Mouse (Mus musculus) MEL (cell line): ENCODE data around the gene Mchr1. TPM values are rescaled to one million over a fixed set of nuclear protein-coding genes. Genes with fewer than 3 reads are reported as not detected.

Experiments used
- DNase-seq: peaks from one replicate; pipeline ENCODE4 v3.0.0; 2011; ENCODE audit warnings: low read depth, low spot score
- H3K27ac ChIP-seq: 2 replicates; pipeline ENCODE4 v1.5.1; 2012; ENCODE audit warnings: low read depth, mild to moderate bottlenecking, control low read depth, low read length, moderate library complexity; ENCODE audit not compliant: control insufficient read depth
- H3K27me3 ChIP-seq, 2 experiments: fragments of 150-350 bp in 1 of 2; sonication (generic) in 1 of 2; 2 replicates each; pipeline ENCODE4 v1.6.1; 2012; ENCODE audit warnings: low read length in 2 of 2, mild to moderate bottlenecking in 2 of 2, improper control_type of control experiment in 1 of 2, moderate library complexity in 1 of 2; ENCODE audit not compliant: insufficient read depth in 2 of 2, control insufficient read depth in 1 of 2
- H3K36me3 ChIP-seq, 2 experiments: 2 replicates each; pipeline ENCODE4 v1.6.1; 2012 to 2014; ENCODE audit warnings: low read length in 2 of 2, improper control_type of control experiment in 1 of 2, inconsistent platforms in 1 of 2, mild to moderate bottlenecking in 1 of 2; ENCODE audit not compliant: insufficient read depth in 2 of 2, control insufficient read depth in 1 of 2
- H3K4me1 ChIP-seq, 2 experiments: fragments of 150-350 bp in 1 of 2; sonication (generic) in 1 of 2; 2 replicates each; pipeline ENCODE4 v1.6.1; 2012; ENCODE audit warnings: low read length in 2 of 2, improper control_type of control experiment in 1 of 2, mild to moderate bottlenecking in 1 of 2; ENCODE audit not compliant: insufficient read depth in 2 of 2, control insufficient read depth in 1 of 2
- H3K4me3 ChIP-seq, 2 experiments: fragments of 150-350 bp in 1 of 2; sonication (generic) in 1 of 2; 2 replicates each; pipeline ENCODE4 v1.5.1; 2012; ENCODE audit warnings: low read depth in 2 of 2, low read length in 2 of 2, mild to moderate bottlenecking in 2 of 2, moderate library complexity in 2 of 2, control low read depth in 1 of 2, improper control_type of control experiment in 1 of 2; ENCODE audit not compliant: control insufficient read depth in 1 of 2, insufficient read depth in 1 of 2
- H3K79me2 ChIP-seq: 2 replicates; pipeline ENCODE4 v1.6.1; 2012; ENCODE audit warnings: mild to moderate bottlenecking, low read length, moderate library complexity; ENCODE audit not compliant: control insufficient read depth, poor library complexity, insufficient read depth
- H3K9ac ChIP-seq: 2 replicates; pipeline ENCODE4 v1.6.1; 2012; ENCODE audit warnings: low read depth, mild to moderate bottlenecking, control low read depth, low read length, moderate library complexity; ENCODE audit not compliant: control insufficient read depth, poor library complexity, severe bottlenecking
- H3K9me3 ChIP-seq: fragments of 150-350 bp; sonication (generic); replicated peaks from 2 replicates; pipeline ENCODE4 v1.6.1; 2012; ENCODE audit warnings: mild to moderate bottlenecking, low read length, improper control_type of control experiment, moderate library complexity; ENCODE audit not compliant: insufficient read depth
- CHD2 ChIP-seq: IDR thresholded peaks from 2 replicates; pipeline ENCODE4 v1.6.1; 2011; ENCODE audit warnings: low read length, improper control_type of control experiment
- CTCF ChIP-seq, 3 experiments: IDR thresholded peaks in 2 of 3; conservative IDR thresholded peaks in 1 of 3; 2 replicates each; pipeline ENCODE4 v1.5.1; 2011 to 2012; ENCODE audit warnings: low read length in 3 of 3, low read depth in 2 of 3, mild to moderate bottlenecking in 2 of 3, improper control_type of control experiment in 1 of 3, inconsistent platforms in 1 of 3, mixed read lengths in 1 of 3, moderate library complexity in 1 of 3; ENCODE audit not compliant: control insufficient read depth in 1 of 3, insufficient read depth in 1 of 3, poor library complexity in 1 of 3, severe bottlenecking in 1 of 3
- ETS1 ChIP-seq: IDR thresholded peaks from 2 replicates; pipeline ENCODE4 v1.6.1; 2012; ENCODE audit warnings: low read depth, mild to moderate bottlenecking, inconsistent platforms, low read length, improper control_type of control experiment, moderate library complexity
- MEF2A ChIP-seq: IDR thresholded peaks from 2 replicates; pipeline ENCODE4 v1.6.1; 2014; ENCODE audit warnings: low read depth, mild to moderate bottlenecking, inconsistent platforms, low read length, improper control_type of control experiment; ENCODE audit not compliant: poor library complexity, insufficient replicate concordance, severe bottlenecking; ENCODE audit errors: extremely low read depth
- NRF1 ChIP-seq: IDR thresholded peaks from 2 replicates; pipeline ENCODE4 v1.6.1; 2014; ENCODE audit warnings: low read depth, mild to moderate bottlenecking, inconsistent platforms, low read length, improper control_type of control experiment, moderate library complexity; ENCODE audit not compliant: poor library complexity, insufficient read depth, severe bottlenecking
- POLR2A ChIP-seq, 2 experiments: IDR thresholded peaks; 2 replicates each; pipeline ENCODE4 v1.6.1; 2011 to 2012; ENCODE audit warnings: low read length in 2 of 2, mild to moderate bottlenecking in 2 of 2, control low read depth in 1 of 2, improper control_type of control experiment in 1 of 2, low read depth in 1 of 2, moderate library complexity in 1 of 2; ENCODE audit not compliant: control insufficient read depth in 1 of 2, insufficient read depth in 1 of 2, poor library complexity in 1 of 2
- RAD21 ChIP-seq: IDR thresholded peaks from 2 replicates; pipeline ENCODE4 v1.6.1; 2011; ENCODE audit warnings: mild to moderate bottlenecking, low read depth, low read length, improper control_type of control experiment
- RCOR1 ChIP-seq: IDR thresholded peaks from 2 replicates; pipeline ENCODE4 v1.6.1; 2012; ENCODE audit warnings: low read depth, mild to moderate bottlenecking, inconsistent platforms, low read length, improper control_type of control experiment
- SIN3A ChIP-seq: IDR thresholded peaks from 2 replicates; pipeline ENCODE4 v1.6.1; 2012; ENCODE audit warnings: low read length, improper control_type of control experiment, inconsistent platforms
- SMC3 ChIP-seq: IDR thresholded peaks from 2 replicates; pipeline ENCODE4 v1.6.1; 2011; ENCODE audit warnings: low read depth, low read length, improper control_type of control experiment
- TAL1 ChIP-seq: IDR thresholded peaks from 2 replicates; pipeline ENCODE4 v1.6.1; 2012; ENCODE audit warnings: mild to moderate bottlenecking, inconsistent platforms, low read length, moderate library complexity, mixed read lengths
- TBP ChIP-seq: IDR thresholded peaks from 2 replicates; pipeline ENCODE4 v1.8.0; 2011; ENCODE audit warnings: low read depth, low read length, improper control_type of control experiment
- ZC3H11A ChIP-seq: IDR thresholded peaks from 2 replicates; pipeline ENCODE4 v1.6.1; 2012; ENCODE audit warnings: low read depth, mild to moderate bottlenecking, inconsistent platforms, low read length, improper control_type of control experiment
- ZKSCAN1 ChIP-seq: IDR thresholded peaks from 2 replicates; pipeline ENCODE4 v1.6.1; 2012; ENCODE audit warnings: low read depth, mild to moderate bottlenecking, inconsistent platforms, low read length, improper control_type of control experiment, moderate library complexity
- ZNF384 ChIP-seq: IDR thresholded peaks from 2 replicates; pipeline ENCODE4 v1.6.1; 2012; ENCODE audit warnings: low read depth, mild to moderate bottlenecking, inconsistent platforms, low read length, improper control_type of control experiment
- polyA plus RNA-seq, 2 experiments: library from polyadenylated mRNA; stranded (reverse) in 1 of 2; unstranded in 1 of 2; fragments of >175 nt in 1 of 2; fragments of >200 nt in 1 of 2; gene quantifications; 2 replicates each; pipeline versions ENCODE4 v1.2.1 to v1.2.4; 2012; ENCODE audit warnings: low replicate concordance in 2 of 2, low read depth in 1 of 2; ENCODE audit not compliant: insufficient read length in 2 of 2, insufficient read depth in 1 of 2, missing spikeins in 1 of 2
- total RNA-seq: library from RNA; depleted of rRNA; stranded (reverse); fragments of 300-350 nt; gene quantifications from 2 replicates; pipeline ENCODE4 v1.2.3, GENCODE M21; 2012

The Mchr1 gene
- total and polyA plus RNA-seq, 3 experiments, result not detected

DNA sequence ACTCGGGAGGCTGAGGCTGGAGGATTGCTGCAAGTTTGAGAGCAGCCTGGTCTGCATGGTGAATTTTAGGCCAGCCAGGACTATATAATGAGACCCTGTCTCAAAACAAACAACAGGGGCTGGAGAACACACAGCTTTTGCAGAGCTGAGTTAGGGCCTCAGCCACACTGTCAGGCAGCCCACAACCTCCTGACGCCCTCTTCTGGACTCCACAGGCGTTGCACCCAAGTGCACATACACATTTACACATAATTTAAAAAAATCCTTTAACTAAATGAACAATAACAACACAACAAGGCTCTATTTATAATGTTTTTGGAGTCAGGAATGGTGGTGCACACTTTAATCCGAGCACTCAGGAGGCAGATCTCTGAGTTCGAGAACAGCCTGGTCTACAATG lies 36.9 kb upstream of the Mchr1 start:
- TF ChIP-seq CTCF (IDR thresholded peaks at IDR 0.05 in 2 of 3, conservative IDR thresholded peaks at IDR 0.05 in 1 of 3; ENCODE audit: control insufficient read depth in 1 of 3, insufficient read depth in 1 of 3, low read depth in 2 of 3, low read length in 3 of 3, poor library complexity in 1 of 3, severe bottlenecking in 1 of 3), result peak; percentile 24 to 25 (median 24); a peak in 3 of 6 replicates
- TF ChIP-seq ZC3H11A, result 0 out of 2 replicates have a peak, but pooled peaks have one; percentile 2
- TF ChIP-seq CHD2, result no peak
- DNase-seq, result no peak

DNA sequence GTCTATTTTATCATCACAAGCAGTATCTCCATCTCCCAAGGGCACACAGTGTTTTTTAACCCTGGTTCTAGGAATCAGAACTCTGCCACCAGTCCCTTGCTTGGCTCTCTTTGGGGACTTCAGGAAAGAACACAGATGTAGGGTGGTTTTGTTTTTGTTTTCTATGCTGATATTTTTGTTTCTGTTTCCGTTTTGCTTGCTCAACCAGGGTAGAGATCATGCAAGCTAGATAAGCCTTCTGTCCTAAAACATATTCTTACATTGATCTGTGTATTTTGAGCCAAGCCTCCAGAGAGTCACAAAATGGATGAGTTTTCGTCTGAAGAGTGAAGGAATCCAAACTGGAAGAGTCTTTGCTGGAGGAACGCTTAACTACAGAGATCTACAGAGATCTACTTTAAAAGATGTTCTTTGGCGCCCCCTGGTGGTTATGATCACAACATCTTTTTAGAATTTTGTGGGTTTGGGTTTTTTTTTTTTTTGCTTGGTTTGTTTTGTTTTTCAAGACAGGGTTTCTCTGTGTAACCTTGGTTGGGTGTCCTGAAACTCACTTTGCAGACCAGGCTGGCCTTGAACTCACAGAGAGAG lies 35.8 kb upstream of the Mchr1 start:
- peaks cover 0 to 6% of the 10 kb centered on the region in 2 experiments; a peak in 2 of 4 replicates for H3K4me1 ChIP-seq
- no peaks in the 10 kb centered on the region for H3K9me3 ChIP-seq
- peak; percentile 82 for DNase-seq
- no peaks in the 10 kb centered on the region for H3K79me2 ChIP-seq
- H3K36me3 ChIP-seq, result no peaks in the 10 kb centered on the region
- no peak overlapping the region for H3K27ac ChIP-seq
- peak overlapping the region; percentile 9 to 59; a peak in 3 of 4 replicates for H3K4me3 ChIP-seq
- H3K9ac ChIP-seq, result no peak overlapping the region
- no peaks in the 10 kb centered on the region for H3K27me3 ChIP-seq
- no peak for TF ChIP-seq CHD2
- peak; percentile 83 for TF ChIP-seq ZKSCAN1
- no peak for TF ChIP-seq TBP
- peak; percentile 95 for TF ChIP-seq ZNF384
- TF ChIP-seq CTCF (IDR thresholded peaks at IDR 0.05 in 2 of 3, conservative IDR thresholded peaks at IDR 0.05 in 1 of 3; ENCODE audit: control insufficient read depth in 1 of 3, insufficient read depth in 1 of 3, low read depth in 2 of 3, low read length in 3 of 3, poor library complexity in 1 of 3, severe bottlenecking in 1 of 3), result peak; percentile 20 to 77 (median 36); a peak in 3 of 6 replicates
- TF ChIP-seq SMC3, result peak; percentile 86
- TF ChIP-seq SIN3A, result peak; percentile 46
- TF ChIP-seq NRF1, result no peak
- no peak for TF ChIP-seq ETS1
- TF ChIP-seq MEF2A, result no peak
- peak; percentile 79 for TF ChIP-seq ZC3H11A
- TF ChIP-seq TAL1, result no peak
- no peak for TF ChIP-seq POLR2A (IDR thresholded peaks at IDR 0.05; ENCODE audit: control insufficient read depth in 1 of 2, insufficient read depth in 1 of 2, low read depth in 1 of 2, low read length in 2 of 2, poor library complexity in 1 of 2)
- no peak for TF ChIP-seq RCOR1
- TF ChIP-seq RAD21, result peak; percentile 82

More for the DNA sequence above, 36.9 kb upstream of the Mchr1 start:
- Histone ChIP-seq H3K27me3 (no peaks in the 10 kb centered on the region), H3K79me2 (no peaks in the 10 kb centered on the region), H3K27ac (no peak overlapping the region), H3K36me3 (no peaks in the 10 kb centered on the region), H3K4me3 (no peak overlapping the region), H3K9me3 (no peaks in the 10 kb centered on the region), H3K9ac (no peak overlapping the region), H3K4me1 (peaks cover 0 to 6% of the 10 kb centered on the region in 2 experiments; a peak in 2 of 4 replicates)
